Mouse (Mus musculus) myocyte (in vitro differentiated cells): Measurements from ENCODE around the gene Pigp.

ENCODE experiments used
- E2F4 ChIP-seq: IDR thresholded peaks from one replicate; pipeline ENCODE4 v1.6.1; 2011; ENCODE audit warnings: mild to moderate bottlenecking, control low read depth, moderate library complexity; ENCODE audit not compliant: insufficient read depth
- MAX ChIP-seq: IDR thresholded peaks from one replicate; pipeline ENCODE4 v1.6.1; 2011; ENCODE audit warnings: low read depth, mild to moderate bottlenecking, control low read depth
- POLR2A ChIP-seq: IDR thresholded peaks from one replicate; pipeline ENCODE4 v1.6.1; 2011; ENCODE audit warnings: low read depth, mild to moderate bottlenecking, control low read depth, moderate library complexity; ENCODE audit not compliant: insufficient read length
- TCF12 ChIP-seq: IDR thresholded peaks from one replicate; pipeline ENCODE4 v1.6.1; 2011; ENCODE audit warnings: mild to moderate bottlenecking, control low read depth; ENCODE audit not compliant: poor library complexity, insufficient read depth, severe bottlenecking

DNA sequence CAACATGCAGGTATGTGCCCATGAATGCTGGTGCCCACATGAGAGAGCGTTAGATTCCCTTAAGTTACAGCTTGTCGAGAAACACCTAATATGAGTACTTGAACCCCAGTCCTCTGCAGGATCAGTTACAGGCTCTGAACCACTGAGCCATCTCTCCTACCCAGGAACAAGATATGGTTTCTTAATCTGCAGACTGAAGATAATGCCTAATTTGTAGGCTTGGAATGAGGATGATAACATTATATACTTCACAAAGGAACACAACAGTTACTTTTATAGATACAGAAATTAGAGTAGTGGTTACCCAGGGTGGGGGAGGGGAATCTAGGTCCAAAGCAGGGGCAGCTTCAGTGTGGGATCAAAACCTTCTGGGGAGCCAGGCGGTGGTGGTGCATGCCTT is 45.6 kb downstream of the Pigp start:
- TF ChIP-seq POLR2A (no peak), MAX (no peak), E2F4 (no peak), TCF12 (no peak)
